Mouse (Mus musculus) lung, postnatal 10 days (tissue): Measurements from ENCODE around the gene Zfp775.
"Not testable (repeated sequence)": the region's sequence is repeated elsewhere in the genome, so short reads cannot be mapped to it uniquely, and the experiment has no call there.

Experiments
- DNase-seq: peaks from one replicate; pipeline ENCODE4 v3.0.0; 2021

Gene Zfp775

DNA sequence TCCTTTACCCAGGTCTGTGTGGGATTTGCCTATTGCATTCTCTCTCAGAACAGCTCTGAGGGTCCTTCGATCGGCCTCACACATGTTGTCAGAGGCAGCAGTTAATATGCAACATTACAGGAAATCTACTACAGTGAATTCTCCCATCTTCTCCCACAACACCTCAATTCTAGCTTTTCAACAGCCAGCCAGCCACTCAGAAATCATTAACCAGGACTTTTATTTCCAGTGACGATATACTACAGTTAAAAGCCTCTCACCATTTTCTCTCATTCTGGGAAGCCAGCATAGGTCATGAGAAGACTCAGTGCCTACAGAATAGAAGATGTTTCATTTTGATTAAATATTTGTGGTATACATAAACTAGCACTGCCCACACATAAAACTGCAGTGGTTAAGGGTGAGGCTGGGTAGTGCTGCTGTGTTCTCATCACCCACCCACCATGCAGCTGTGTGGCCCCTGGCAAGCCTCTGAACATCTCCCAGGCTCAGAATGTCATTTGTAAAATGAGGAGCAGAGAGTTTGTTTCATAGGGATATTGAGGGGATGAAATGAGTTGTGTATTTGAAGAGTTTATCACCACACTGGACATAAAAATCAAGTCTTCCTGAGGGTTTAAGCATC lies 10.5 kb upstream of the Zfp775 start:
- no peak for DNase-seq

DNA sequence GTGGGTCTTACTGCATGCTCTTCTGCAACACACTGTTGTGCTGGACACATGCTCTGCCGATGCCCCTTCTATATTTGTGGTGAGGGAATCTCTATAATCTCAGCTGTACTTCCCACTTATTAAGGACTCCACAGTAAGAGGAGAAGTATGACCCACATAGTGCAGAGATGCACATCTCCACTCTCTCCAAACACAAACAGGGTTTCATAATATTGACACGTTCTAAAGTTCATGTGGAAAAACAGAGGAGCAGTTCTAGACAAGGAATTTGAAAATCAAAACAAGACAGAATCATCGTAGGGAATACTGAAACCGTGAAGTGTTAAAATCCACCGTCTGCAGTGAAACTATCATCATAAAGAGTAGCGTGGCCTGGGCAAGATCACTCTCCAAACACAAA lies 10.0 kb upstream of the Zfp775 start:
- no peak for DNase-seq

DNA sequence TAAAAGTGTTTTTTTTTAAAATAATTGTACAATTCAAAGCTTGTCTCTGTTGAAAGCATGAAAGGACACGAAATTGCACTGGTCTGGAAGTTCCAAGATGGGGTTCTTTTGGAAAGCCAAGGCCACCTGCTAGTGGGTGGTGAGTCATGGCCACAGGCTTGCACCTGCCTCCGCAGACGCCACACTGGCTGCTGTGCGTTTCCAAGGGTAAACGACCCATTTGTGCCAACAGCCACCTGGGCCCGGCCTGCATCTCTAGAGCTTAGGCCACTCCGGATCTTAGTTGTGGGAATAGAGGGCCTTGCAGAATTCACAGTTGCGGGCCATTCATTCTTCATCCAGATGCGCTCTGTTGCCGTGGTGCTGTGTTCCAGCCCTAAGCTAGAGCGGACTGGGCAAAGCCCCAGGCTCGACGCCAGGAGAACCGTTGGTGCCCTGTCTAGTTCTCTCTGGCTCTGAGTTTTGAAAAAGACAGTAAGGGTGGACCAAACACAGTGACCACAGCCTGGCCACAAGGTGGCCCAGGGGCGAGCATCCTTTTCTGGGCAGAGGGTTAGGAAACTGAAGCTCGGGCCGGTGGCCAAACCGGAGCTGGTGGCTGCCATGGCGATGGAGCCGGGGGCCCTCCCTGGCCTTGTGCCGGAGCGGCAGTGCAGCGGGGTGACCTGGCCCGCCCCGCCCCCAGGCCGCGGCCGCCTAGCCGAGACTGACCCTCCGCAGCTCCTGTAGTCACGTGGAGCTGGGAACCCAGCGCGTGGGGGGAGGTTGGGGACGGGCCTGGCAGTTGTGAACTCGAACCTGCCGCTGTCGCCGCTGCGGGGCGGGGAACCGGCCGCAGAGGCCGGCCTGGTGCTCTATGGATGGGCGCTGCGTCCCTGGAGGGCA lies 8.5 kb upstream of the Zfp775 start, which contains the start of the genes Repin1 and Gm44965:
Repin1 (plus strand) TSS at position 726 of the 885 bp plus-strand sequence.
Gm44965 (plus strand) TSS at position 784 of the 885 bp plus-strand sequence.
- peak; percentile 96 for DNase-seq

DNA sequence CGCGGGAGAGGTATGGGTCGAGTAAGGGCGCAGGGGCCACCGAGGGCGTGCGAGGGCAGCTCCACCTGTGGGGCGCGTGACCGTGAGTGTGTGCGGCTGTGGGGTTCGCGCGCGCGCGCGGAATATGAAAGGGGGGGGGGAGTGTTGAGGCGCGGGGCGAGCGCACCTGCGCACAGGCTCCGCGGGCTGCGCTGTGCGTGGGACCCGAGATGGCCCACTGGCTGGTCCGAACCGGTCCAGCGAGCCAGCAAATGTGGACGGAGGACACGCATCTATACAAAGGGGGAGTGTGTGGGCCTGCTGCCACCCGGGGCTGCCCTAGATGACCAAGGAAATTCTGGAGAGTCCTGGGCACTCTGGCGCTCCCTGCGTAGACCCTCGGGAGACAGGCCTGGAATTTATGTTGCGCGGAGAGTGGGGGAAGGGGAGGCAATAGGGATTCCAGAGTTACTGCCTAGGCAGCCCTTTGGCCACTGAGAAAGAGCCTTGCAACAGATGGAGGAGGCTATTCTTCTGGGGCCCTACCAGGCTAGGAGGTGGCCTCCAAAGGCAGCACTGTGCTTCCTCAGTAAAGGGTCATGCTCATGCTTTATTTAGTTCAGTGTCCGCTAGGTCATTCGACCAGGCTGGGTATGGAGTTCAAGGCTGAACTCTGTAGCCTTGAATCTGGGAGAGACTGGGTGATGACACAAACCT lies 7.7 kb upstream of the Zfp775 start:
- DNase-seq = peak; percentile 60

DNA sequence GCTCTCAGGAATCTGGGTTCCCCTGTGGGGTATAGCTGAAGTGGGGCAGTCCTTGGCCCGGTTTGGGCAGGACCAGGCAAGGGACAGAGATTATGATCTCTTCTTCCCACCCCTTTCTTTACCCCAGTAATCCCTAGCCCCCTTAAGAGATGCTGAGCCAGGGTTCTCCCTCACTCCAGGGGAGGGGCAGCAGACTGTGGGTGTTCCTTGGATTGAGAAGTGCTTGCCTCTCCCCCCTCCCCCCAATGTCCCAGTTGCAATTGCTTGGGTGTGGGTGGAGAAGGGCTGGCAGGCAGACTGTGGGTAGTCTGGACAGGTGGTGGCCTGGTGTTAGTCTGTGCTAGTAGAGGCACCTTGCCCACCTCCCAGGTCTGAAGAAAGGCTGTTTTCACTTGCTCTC lies 6.6 kb upstream of the Zfp775 start:
- DNase-seq = no peak

DNA sequence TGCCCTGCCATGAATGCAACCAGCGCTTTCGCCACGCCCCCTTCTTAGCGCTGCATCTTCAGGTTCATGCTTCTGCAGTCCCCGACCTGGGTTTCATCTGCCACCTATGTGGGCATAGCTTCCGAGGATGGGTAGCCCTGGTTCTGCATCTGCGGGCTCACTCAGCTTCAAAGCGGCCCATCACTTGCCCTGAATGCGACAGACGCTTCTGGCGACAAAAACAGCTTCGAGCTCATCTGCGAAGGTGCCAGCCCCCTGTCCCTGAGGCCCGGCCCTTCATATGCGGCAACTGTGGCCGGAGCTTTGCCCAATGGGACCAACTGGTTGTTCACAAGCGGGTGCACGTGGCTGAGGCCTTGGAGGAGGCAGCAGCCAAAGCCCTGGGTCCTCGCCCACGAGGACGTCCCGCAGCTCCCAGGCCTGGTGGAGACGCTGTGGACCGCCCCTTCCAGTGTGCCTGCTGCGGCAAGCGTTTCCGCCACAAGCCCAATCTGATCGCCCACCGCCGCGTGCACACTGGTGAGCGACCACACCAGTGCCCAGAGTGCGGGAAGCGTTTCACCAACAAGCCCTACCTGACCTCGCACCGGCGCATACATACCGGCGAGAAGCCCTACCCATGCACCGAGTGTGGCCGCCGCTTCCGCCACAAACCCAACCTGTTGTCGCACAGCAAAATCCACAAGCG lies 5.2 kb upstream of the Zfp775 start:
- DNase-seq = no peak

DNA sequence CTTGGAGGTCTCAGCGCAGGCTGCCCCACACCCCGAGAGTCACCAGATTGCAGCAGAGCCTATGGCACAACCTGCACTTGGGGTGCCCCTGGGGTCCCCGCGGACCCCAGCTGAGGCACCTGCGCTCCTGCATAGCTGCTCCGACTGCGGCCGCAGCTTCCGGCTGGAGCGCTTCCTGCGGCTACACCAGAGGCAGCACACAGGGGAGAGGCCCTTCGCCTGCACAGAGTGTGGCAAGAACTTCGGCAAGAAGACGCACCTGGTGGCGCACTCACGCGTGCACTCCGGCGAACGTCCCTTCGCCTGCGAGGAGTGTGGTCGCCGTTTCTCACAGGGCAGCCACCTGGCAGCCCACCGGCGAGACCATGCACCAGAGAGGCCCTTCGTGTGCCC lies 4.6 kb upstream of the Zfp775 start:
- DNase-seq = no peak

DNA sequence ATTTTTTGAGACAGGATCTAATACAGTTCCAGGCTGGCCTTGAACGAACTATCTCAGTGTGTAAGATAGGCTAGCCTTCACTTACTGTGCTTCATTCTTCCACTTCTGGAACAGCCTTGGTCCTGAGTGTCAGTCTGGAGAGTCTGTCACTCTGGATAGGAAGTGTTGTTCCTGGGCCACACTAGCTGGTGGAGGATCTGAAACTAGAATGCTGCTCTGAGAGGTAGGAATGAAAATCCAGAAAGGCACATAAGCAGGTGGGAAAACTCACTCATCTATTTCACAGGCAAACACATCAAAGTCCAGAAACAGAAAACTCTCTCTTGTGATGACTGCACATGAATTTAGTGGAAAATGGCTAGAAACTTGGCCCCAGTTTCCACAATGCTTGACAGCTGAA lies 1.3 kb upstream of the Zfp775 start:
- DNase-seq = no peak

DNA sequence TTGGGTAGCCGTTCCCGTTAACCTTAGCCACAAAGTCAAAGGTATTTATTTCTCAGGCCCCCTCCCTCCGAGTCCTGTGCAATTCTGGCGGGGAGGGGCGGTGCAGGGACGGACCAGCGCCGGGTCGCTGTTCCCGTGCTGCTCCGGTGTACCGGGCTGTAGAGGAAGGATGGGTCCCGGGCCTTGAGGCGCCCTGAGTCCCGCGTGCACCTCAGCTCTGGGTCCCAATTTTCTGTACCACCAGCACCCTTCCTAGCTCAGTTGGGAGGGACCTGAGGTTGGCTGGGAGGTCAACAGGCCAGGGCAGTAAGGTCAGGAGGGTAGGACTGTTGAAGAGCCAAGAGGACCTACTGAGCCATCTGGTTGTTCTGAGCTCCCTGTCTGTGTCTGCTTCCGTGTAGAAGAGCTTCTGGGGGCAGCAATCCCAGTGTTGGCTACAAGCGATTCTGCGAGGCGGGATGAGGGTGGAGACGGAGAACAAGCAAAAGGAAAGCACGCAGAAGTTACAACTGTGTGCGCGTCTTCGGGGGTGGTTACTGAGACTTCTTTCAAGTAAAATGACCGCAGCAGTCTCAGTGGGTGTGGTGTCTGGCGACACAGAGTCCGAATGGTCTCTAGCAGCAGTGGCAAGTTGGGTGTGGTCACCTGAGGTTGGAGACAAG lies 348 bp downstream of the Zfp775 start:
- DNase-seq = peak; percentile 62

DNA sequence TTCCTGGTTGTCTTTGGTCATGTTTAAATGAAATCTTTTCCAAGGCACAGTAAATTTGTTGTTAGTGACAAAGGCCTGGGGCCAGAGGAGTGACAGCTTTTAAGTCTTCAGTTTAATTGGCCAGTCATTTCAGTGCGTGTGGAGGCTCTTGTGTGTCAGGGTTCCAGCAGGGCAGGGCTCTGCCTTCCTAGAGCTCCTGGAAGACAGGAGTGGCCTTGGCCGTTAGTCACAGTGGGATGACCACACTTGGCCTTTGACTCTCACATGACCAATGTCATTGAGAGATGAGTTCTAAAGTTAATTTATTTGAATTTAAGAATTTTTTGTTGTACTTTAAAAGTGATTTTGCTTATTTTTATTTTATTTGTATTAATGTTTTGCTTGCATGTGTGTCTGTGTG lies 6.3 kb downstream of the Zfp775 start:
- no peak for DNase-seq

DNA sequence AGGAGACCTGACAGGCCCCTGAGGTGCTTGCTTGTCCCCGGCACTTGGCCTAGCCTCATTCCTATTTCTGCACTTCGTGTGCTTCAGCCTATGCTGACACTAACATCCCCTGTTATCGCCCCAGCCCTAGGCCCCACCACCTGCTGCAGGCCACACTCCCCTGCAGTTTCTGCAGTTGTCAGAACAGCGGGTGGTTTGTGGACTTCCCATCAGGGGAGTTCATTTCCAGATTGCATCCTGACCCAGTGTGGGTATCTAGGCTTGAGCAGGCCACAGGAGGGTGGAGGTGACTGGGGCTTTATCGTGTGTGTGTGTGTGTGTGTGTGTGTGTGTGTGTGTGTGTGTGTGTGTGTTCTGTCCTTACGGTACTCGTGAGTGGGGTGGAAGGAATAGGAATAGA lies 7.6 kb downstream of the Zfp775 start:
- no peak for DNase-seq

DNA sequence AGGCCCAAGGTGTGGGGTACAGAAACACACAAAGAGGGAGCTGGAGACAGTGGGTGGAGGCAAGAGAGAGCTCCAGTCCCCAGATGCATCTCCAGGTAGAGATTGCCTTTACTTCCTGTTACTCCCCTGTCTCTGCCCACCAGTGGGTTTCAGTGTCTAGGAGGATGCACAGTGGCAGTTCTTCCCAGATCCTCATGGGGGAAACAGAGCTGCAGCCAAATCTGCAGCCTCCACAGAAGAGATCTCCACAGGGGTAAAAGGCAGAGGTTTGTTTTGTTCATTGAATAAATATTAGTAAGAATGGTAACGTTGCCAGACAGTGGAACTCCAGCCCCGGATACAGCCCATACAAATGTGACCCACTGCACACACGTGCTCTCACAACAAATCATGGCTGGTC lies 8.8 kb downstream of the Zfp775 start:
- DNase-seq = peak; percentile 40

DNA sequence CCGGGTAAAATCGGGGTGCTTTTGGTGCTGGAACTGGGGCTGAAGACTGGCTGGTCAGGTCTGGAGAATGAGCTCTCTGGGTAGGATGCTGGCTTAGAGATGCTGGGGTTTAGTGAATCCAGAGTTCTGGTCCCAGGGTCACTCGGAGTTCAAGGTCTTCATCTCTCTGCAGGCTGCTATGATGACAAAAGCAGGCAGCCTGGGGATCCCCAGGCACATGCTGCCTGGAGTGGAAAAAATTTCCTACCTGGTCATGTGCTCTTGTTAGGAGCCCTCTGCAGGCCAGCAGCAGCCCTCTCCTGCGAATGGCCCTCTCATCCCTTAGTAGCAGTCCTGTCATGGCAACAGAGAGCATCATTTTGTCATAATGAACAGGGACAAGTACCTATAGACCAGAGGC lies 11.6 kb downstream of the Zfp775 start:
- DNase-seq = no peak

DNA sequence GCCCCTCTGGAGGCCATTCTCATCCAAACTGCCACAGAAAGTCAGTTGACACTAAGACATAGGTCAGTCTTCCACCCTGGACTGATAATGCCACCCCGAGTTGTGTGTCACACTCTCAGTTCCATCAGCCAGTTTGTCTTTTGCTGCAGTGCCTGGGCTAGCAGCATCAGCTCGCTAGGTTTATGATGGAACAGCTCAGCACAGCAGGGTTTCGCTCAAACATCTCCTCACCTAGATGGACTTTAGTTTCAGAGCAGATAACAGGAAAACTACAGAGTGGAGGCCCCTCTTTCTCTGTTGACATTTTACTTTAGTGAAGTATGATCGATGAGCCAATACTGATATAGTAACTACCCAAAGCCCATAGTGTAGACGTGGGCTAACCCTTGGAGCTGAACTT lies 12.9 kb downstream of the Zfp775 start:
- no peak for DNase-seq

DNA sequence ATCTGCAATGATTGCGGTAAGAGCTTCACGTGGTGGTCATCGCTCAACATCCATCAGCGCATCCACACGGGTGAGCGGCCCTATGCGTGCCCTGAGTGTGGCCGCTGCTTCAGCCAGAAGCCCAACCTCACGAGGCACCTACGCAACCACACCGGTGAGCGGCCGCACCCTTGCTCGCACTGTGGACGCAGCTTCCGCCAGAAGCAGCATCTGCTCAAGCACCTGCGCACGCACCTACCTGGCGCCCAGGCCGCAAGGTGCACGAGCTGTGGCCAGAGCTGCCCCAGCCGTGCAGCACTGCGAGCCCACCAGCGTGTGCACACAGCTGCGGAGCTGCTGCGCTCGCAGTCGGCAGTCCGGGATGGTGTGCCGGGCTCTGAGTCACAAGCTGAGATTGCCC lies 18.2 kb downstream of the Zfp775 start:
- no peak for DNase-seq

DNA sequence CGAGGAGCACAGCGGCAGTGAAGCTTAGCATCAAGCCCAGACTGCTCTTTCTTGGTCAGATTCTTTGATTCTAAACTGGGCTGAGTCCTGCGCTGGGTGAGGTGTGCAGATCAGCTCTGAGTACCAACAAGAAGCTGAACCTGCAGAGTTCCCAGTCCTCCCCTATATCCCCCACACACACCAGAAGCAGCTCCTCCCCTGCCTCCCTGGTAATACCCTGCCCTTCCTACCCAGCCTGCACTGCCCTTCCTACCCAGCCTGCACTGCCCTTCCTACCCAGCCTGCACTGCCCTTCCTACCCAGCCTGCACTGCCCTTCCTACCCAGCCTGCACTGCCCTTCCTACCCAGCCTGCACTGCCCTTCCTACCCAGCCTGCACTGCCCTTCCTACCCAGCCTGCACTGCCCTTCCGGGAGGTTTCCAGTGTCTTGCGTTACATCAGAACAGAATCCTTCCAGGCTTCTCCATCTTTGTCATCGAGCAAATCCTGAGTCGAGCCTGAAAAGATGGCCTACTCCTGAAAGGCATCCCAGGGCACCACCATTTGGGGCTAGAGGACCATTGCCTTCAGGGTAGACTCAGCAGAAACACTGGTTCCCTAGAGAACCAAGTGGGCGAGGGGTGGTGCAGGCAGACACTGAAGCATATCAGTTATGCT lies 20.5 kb downstream of the Zfp775 start:
- DNase-seq = not testable (repeated sequence)

DNA sequence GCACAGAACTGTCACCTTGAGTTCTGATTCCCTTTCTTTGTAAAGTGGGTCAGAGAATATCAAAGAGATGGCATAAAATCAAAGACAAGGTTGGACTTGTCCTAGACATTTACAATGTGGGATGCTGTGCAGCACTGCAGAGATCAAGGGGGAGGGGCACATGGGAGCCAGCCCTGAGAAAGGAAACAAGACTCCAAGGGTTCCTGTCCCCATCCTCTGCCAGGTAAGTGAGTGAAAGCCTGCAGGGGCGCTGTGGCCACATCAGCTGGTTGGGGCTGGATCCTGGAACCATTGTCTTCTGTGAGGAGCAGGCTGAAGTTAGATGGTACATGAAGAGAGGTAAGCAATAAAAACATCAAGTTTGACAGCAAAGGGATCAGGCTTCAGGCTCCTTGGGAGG lies 21.6 kb downstream of the Zfp775 start:
- DNase-seq = no peak

DNA sequence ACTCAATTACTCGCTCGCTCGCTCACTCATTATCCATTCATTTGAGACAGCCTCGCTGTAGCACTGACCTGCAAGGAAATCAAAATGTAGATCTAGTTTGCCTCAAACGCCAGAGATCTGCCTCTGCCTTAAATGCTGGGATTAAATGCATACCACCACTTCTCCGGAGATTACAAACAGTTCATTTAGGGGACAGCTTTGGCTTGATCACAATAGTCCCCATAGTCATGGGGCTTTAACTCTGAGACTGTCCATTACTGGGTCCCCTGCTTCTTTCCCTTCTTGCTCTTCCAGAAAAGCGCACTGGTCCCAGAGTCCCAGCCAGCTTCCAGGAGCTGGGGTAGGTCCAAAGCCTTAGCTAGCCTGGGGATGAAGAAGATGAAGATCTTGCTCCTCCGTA lies 24.6 kb downstream of the Zfp775 start, which contains the start of gene AI854703:
AI854703 (plus strand) TSS at position 301 of the 400 bp plus-strand sequence.
- no peak for DNase-seq

DNA sequence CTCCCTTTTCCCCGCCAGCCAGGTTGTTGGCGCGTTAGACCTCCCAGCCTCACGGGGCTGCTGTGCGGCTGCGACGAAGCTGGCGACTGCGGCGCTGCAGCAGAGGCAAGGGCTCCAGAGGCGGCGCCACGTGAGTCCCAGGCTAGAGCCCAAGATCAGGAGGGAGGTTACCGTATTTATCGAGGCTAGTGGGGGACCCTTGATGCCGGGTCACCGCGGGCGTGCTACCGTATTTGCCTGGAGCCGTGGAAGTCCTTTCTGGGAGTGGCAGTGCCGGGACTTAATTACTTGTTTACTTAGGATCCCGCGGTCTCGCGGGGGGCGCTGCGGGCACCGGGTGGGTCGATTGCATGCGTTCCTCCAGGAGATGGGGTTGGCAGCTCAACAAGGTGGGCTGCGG lies 25.1 kb downstream of the Zfp775 start:
- DNase-seq = peak; percentile 48

DNA sequence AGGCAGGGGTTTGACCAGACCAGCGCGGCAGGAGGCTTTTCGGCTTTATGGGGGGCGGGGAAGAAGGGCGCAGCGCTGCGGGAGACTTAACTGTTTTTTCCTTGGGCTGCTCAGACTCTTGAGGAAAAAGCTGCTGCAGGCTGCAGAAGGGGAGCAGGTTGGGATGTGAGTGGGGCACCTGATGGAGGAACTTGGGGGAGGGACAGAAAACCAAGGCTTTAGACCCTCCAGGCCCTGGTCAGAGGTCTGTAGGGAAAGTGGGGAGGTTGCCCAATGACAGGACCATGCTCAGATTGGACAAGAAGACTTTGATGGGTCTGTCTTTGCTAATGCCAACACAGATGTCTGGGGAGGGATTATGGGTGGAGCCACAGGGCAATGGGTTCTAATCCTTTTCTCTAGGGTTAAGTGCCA lies 25.7 kb downstream of the Zfp775 start:
- DNase-seq = no peak

DNA sequence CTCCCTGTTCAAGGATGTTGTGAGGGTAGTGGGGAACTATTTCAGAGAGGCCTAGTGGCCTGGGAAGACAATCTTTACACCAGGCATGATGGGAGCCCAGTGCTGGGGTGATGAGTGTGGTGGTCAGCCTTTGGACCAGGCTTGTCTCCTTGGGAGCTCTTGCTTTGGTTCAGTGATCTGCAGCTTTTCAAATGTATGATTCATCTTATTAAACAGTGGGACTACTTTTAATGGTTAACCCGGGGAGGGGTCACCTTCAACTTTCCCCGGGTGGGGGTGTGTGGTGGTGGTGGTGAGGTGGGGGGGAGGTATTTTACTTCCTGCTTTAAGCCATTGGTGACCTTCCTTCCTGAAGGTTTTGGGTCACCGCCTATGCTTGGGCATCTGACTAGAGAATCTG lies 26.5 kb downstream of the Zfp775 start:
- no peak for DNase-seq
